Mouse (Mus musculus) adrenal gland, adult 8-10 months (tissue): ENCODE results near the gene Stc2. TPM values are rescaled to one million over a fixed set of nuclear protein-coding genes. Genes with fewer than 3 reads are reported as not detected.
A peak's percentile ranks its signal among the peaks of the same experiment; 100 is the strongest.

ENCODE experiments used
- DNase-seq: peaks from one replicate; pipeline ENCODE4 v3.0.0; 2022
- total RNA-seq, 4 experiments: library from RNA; stranded (reverse); gene quantifications; 2 replicates each; pipeline ENCODE4 v1.2.4; 2022

Stc2 gene
- 1 to 10 TPM in 2 of 4 experiments, under 1 TPM in 2; 0.67 to 2.3 (median 1.3) TPM for total RNA-seq

- peak; percentile 8 for DNase-seq
Measured at GRCm38 (mm10) chr11:31369648-31370286, at the start of gene Stc2. Stc2 (minus strand) TSS chr11:31370074.

DNA sequence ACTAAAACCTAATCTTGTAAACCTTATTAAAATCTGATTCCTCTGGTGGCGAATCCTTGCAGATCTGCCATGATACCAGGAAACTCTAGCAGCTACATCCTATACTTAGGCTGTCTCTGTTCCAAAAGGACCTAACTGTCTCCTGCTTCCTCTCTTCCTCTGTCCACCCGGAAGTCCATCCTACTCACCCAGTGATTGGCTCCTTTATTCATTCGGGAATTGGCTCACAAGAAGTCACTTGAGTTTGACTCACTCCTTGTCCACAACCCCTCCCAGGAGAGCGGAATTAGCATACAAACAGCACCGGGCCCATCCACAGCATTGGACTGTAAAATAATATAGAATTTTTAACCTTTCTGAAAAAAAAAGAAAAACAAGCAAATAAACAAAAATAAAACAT is 47.2 kb upstream of the Stc2 start:
- no peak for DNase-seq

- no peak for DNase-seq
Measured at GRCm38 (mm10) chr11:31412376-31412775, 42.5 kb upstream of the Stc2 start.

- no peak for DNase-seq
Measured at GRCm38 (mm10) chr11:31406736-31407135, 36.9 kb upstream of the Stc2 start.

DNA sequence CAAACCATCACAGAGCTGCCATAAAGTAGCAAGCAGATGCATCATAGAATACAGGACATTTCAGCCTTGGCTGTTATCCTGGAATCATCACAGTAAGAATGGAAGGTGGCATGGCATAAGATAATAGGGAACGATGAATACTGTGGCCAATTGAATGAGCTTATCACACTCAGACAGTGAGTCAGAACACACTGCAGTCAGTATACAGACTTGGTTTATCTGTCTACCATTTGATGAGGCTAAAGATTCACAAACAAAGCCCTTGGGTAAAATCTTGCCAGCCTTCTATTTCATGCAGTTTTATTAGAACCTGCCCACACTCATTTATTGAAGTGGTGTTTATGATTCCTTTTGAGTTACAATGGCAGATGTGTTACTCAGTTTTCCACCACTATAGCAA is 33.2 kb upstream of the Stc2 start:
- DNase-seq: no peak

DNA sequence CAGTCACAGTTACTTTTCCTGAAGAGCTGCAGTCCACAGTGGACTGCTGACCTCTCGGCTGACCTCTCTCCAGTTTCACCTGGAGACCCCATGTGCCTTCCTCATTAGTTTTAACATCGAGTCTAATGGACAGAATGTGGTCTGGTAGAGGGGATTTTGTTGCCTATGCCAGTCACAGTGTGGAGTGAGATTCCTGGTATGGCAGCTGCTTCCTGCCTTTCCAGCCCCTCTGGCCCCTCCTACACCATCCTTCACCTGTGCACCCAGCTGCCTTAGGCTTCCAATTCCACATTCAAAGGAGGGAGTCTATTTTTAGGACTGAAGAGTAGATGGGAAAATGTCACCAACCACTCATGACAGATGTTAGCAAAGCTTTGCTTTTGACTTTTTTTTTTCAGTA is 28.7 kb upstream of the Stc2 start:
- no peak for DNase-seq

DNA sequence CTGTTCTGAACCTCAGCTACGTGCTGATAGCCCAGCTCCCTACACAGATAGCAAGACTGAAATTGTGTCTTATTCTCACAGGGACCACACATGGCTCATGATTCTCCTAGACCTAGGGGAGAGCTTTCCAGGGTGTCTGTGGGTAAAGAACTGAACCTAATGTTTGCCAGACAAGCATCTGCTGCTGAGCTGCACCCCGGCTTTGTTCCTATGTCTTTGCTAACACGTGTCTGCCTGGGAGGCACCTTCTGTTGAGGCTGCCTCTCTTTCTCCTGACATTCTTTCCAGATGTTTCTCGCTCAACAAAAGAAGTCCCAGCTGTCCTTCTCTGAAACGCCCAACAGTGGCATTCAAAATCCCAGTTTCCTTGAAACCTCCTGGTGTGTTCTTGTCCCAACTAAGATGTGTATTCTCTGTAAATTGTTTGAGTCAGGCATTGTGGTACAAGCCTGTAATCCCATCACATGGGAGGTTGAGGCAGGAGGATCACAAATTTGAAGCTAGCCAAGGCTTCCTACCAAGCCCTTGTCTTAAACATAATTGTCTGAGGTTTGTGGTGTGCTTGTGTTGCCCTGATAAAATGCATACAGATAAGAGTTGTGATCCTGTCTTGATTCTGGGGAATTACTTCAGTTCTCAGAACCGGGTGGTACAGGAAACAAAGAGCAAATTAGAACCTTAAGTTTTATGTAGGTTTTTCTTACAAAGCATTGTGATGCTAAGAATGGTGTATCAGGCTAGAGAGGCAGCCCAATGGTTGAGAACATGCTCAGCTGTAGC is 27.0 kb upstream of the Stc2 start:
- no peak for DNase-seq

- no peak for DNase-seq
Measured at GRCm38 (mm10) chr11:31394026-31394425, 24.2 kb upstream of the Stc2 start.

- DNase-seq: no peak
Measured at GRCm38 (mm10) chr11:31392340-31392739, 22.5 kb upstream of the Stc2 start.

DNA sequence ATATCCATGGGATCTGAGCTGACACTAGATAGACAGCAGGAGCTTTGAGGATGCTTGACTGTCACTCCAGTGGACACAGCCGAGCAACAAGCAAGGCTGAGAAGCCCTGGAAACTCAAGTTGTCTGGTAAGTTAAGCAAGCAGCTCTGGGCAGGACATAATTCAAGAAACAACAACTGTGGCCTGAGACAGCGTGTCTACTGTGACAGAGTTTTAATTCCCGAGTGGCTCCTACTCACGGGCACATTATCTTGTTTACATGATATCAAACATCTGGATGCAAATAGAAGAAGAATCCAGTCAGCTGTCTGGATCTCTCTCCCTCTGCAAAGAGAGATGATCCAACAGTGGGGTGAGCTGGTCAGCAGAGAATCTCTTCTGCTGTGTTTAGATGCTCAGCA is 19.0 kb upstream of the Stc2 start:
- no peak for DNase-seq

DNA sequence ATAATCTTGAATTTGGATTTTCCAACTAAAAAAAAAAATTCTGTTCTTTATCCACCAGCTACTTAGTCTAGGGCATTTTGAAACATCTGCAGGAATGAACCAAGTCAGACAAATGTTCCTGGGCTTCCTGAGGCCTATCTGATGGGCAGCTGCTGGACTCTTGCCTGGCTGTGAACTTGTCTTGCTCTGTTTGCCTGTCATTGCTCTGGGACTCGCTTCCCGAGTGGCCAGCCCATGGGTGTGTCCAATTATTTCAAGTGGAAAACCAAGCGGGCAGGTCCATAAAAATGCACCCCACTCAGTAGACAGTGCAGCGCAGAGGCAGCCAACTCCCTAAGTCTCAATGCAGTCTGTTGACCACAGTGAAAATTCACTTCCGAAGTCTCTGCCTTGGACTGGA is 17.7 kb upstream of the Stc2 start:
- no peak for DNase-seq

DNA sequence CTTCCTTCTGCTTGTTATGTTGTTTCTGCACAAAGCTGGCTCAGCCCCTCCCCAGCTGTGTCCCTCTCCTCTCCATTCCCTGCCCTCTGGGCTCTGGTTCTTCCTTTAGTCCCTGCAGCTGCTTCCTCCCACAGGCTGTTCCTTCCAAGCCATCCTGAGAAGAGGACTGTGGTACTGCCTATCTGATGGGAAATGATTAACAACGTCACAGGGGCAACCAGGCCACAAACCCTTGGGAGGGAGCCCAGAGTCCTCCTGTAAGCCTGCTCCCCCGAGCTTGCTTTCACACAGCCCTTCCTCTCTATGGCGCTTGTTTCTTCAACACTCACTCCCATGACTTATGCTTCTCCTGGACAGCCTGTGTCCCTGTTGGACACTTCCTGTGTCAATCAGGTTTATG is 16.7 kb upstream of the Stc2 start:
- DNase-seq: no peak

GRCm38 (mm10) chr11:31383968-31384367 is 14.1 kb upstream of the Stc2 start:
- DNase-seq: no peak

DNA sequence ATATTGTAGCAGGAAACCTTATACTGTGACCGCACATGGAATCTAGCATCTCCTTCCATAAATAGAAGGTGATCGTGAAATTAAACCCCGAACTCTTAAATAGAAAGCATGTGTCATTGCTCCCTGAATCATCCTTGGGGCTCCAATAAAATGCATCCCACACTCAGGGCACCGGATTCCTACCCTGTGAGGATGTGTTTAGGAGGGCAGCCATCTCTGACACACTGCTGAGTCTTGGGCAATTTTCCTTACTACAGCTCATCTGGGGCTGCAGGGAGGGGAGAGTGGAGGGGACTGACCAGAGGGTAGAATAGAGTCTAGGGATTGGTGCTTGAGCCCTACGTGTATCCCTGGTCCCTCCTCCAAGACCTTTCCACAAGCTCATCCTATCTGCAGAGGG is 12.3 kb upstream of the Stc2 start:
- DNase-seq: no peak

GRCm38 (mm10) chr11:31373438-31373837 is 3.6 kb upstream of the Stc2 start:
- peak; percentile 12 for DNase-seq

- DNase-seq: no peak
Measured at GRCm38 (mm10) chr11:31372206-31372605, 2.3 kb upstream of the Stc2 start.

- no peak for DNase-seq
Measured at GRCm38 (mm10) chr11:31371256-31371838, 1.5 kb upstream of the Stc2 start.

DNA sequence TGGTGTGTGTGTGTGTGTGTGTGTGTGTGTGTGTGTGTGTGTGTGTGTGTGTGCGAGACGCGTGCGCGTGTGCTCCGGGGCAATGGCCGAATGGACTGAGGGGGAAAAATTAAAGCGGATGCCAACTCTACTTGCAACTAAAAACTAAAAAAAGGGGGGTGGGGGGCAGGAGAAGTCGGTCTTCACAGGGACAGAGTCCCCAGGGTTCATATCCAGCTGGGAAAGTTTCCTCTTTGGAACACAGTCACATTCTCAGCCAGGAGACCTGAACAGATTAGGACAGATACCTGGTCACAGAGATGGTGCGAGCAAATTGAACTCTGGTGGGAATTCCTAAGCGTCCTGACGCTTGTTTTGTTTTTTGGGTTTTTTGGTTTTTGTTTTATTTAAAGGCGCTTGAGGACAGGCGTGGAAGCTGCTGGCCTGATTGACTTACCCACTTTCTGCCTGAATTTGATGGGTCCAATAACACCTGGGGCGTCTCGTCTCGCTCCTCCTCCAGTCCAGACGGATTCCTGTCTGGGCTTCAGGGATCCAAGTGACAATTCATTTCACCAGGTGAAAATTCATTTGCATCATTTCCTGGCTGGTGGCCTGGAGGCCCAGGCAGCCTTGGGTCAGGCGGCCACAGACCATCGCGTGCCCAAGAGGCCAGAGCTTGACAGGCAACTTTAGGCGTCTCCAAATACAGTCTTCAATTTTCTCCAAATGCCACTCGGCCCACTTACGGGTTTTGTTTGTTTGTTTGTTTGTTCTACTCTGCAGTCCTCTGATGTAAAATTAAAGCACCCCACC is 759 bp upstream of the Stc2 start:
- no peak for DNase-seq

GRCm38 (mm10) chr11:31368965-31369647 is 768 bp downstream of the Stc2 start:
- DNase-seq: peak; percentile 28

DNA sequence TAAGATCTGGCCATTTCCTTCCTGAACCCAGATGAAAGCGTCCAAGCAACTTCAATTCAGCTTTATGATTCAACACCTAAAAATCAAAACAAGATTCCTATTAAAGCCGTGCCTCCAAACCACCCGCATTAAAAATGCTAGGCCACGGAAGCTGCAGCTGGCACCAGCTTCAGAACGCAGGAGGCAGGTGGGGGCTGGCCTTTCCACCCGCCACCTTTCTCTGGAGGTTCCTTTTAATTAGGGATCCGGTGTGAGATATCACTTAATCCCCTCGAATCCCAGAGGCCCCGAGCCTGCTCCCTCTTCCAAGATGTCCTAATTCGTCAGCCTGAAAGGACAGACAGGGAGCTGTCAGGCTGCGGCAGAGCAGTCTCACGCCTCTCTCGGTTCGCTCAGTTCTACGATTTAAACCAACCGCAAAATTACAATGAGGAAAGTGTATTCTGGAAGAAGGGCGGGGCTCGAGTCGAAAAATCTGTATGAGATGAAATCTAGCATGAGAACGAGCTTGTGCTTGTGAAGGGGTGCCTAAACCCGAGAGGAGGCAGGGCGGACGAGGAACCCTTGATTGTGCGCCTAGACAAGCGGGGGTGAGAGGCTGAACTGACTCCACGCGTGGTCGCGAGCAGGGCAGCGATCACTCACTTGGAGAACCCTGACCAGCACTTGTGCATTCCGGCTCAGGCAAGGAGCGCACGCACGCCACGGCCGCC is 1.5 kb downstream of the Stc2 start:
- no peak for DNase-seq

- DNase-seq: no peak
Measured at GRCm38 (mm10) chr11:31366827-31367226, 3.0 kb downstream of the Stc2 start.

GRCm38 (mm10) chr11:31366421-31366820 is 3.5 kb downstream of the Stc2 start:
- no peak for DNase-seq
